Mouse (Mus musculus) ES-Bruce4 (cell line): Measurements from ENCODE around the gene Mcm2. TPM values are rescaled to one million over a fixed set of nuclear protein-coding genes. Genes with fewer than 3 reads are reported as not detected.

ENCODE experiments used
- H3K27ac ChIP-seq: 2 replicates; pipeline ENCODE4 v1.5.1; 2012; ENCODE audit warnings: low read length, inconsistent platforms; ENCODE audit not compliant: insufficient read depth
- H3K27me3 ChIP-seq: 2 replicates; pipeline ENCODE4 v1.6.1; 2012; ENCODE audit warnings: mild to moderate bottlenecking, low read length, inconsistent platforms; ENCODE audit not compliant: control insufficient read depth, poor library complexity, insufficient read depth, severe bottlenecking
- H3K36me3 ChIP-seq: 2 replicates; pipeline ENCODE4 v1.6.1; 2012; ENCODE audit warnings: inconsistent platforms, mild to moderate bottlenecking, low read length, moderate library complexity; ENCODE audit not compliant: control insufficient read depth, poor library complexity, insufficient read depth, severe bottlenecking
- H3K4me1 ChIP-seq: one replicate; pipeline ENCODE4 v1.8.1; 2011; ENCODE audit warnings: low read length; ENCODE audit not compliant: control insufficient read depth, insufficient read depth
- H3K4me3 ChIP-seq: 2 replicates; pipeline ENCODE4 v1.5.1; 2011; ENCODE audit warnings: low read depth, mild to moderate bottlenecking, low read length
- H3K9ac ChIP-seq: 2 replicates; pipeline ENCODE4 v1.6.1; 2012; ENCODE audit warnings: low read depth, mild to moderate bottlenecking, inconsistent platforms; ENCODE audit not compliant: poor library complexity, severe bottlenecking
- H3K9me3 ChIP-seq: replicated peaks from 2 replicates; pipeline ENCODE4 v1.6.1; 2012; ENCODE audit warnings: mild to moderate bottlenecking, low read length, inconsistent platforms; ENCODE audit not compliant: control insufficient read depth, poor library complexity, insufficient read depth, severe bottlenecking
- CTCF ChIP-seq: IDR thresholded peaks from one replicate; pipeline ENCODE4 v1.8.1; 2011; ENCODE audit warnings: low read depth, low read length
- EP300 ChIP-seq: IDR thresholded peaks from 2 replicates; pipeline ENCODE4 v1.6.1; 2011; ENCODE audit warnings: low read depth, low read length; ENCODE audit not compliant: insufficient read depth
- POLR2A ChIP-seq: IDR thresholded peaks from one replicate; pipeline ENCODE4 v1.8.1; 2011; ENCODE audit warnings: low read length; ENCODE audit not compliant: insufficient read depth
- polyA plus RNA-seq: library from polyadenylated mRNA; stranded (reverse); fragments of >200 nt; gene quantifications from 2 replicates; pipeline ENCODE4 v1.2.4, GENCODE M21; 2011; ENCODE audit warnings: low read depth; ENCODE audit not compliant: missing spikeins, insufficient read depth, insufficient read length

Gene Mcm2
- polyA plus RNA-seq, 1 experiment: 117 TPM

DNA sequence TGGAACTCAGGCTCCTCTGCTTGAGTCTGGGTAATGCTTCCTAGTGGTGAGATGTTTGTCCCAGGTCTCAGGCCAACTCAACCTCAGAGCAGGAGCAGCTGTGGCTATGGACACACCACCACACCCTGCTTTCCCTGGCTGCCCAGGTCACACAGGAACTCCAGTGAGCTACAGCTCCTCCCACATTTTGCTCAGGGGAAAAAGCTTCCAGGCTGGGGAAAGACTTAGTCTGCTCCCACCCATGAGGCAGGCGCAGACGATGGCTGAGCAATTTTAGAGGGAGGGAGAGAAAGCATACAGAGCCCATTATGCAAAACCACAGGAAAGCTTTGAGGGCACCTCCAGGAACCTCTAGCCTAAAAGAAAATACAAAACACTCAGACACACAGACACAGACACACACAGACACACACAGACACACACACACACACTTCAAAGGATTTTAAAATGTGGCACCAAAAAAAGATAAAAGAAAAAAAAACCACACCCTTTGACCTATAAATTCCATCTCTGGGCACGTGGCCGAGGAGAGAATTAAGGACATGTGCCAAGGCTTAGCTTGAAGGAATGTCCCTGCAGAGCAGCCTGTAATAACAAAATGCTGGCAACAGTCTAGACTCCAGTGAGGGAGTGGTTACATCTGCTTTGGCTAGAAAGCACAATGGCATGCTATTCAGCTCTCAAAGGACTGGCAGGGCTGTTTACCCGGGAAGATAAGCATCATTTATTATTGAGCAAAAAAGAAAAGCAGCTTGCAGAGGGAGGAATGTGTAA lies 26.1 kb upstream of the Mcm2 start:
- H3K9ac ChIP-seq: no peak overlapping the region
- no peaks in the 10 kb centered on the region for H3K9me3 ChIP-seq
- H3K4me3 ChIP-seq: no peak overlapping the region
- H3K36me3 ChIP-seq: no peaks in the 10 kb centered on the region
- no peak overlapping the region for H3K27ac ChIP-seq
- TF ChIP-seq POLR2A (no peak), CTCF (no peak), EP300 (no peak)
- no peaks in the 10 kb centered on the region for H3K27me3 ChIP-seq
- peaks cover 4% of the 10 kb centered on the region for H3K4me1 ChIP-seq

DNA sequence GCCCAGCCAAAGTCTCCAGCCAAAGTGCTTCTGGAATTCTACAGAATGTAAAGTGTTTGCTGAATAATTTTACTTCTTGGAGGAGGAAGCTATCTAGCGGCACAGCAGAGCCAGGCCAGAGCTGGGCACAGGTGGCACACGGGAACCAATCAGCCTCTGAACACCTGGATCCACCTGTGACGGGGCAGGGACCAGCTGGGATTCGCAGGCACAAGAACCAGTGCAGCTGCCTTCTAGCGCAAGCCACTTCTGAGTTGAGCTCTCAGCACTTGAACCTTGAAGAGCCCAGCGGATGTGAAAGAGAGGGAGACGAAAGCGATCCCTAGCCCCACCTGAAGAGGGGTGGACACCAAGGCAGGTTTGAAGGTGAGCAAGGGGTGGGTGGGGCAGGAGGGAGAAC lies 20.2 kb upstream of the Mcm2 start:
- no peak for TF ChIP-seq POLR2A
- H3K27me3 ChIP-seq: no peaks in the 10 kb centered on the region

GRCm38 (mm10) chr6:88916153-88916552 lies 17.6 kb upstream of the Mcm2 start:
- Histone ChIP-seq H3K4me1 (no peaks in the 10 kb centered on the region), H3K27ac (no peak overlapping the region), H3K36me3 (no peaks in the 10 kb centered on the region), H3K27me3 (no peaks in the 10 kb centered on the region), H3K4me3 (no peak overlapping the region), H3K9me3 (no peaks in the 10 kb centered on the region), H3K9ac (no peak overlapping the region)
- TF ChIP-seq CTCF: peak; percentile 76
- TF ChIP-seq EP300: no peak

More for the DNA sequence above, 20.2 kb upstream of the Mcm2 start:
- H3K36me3 ChIP-seq: no peaks in the 10 kb centered on the region
- H3K9ac ChIP-seq: no peak overlapping the region
- H3K27ac ChIP-seq: no peak overlapping the region
- H3K9me3 ChIP-seq: no peaks in the 10 kb centered on the region
- no peak overlapping the region for H3K4me3 ChIP-seq
- no peaks in the 10 kb centered on the region for H3K4me1 ChIP-seq

GRCm38 (mm10) chr6:88915510-88915909 lies 16.9 kb upstream of the Mcm2 start:
- H3K4me3 ChIP-seq: no peak overlapping the region
- H3K9me3 ChIP-seq: no peaks in the 10 kb centered on the region
- no peak overlapping the region for H3K27ac ChIP-seq
- no peaks in the 10 kb centered on the region for H3K4me1 ChIP-seq
- H3K36me3 ChIP-seq: no peaks in the 10 kb centered on the region
- H3K27me3 ChIP-seq: no peaks in the 10 kb centered on the region
- TF ChIP-seq EP300 (no peak), POLR2A (no peak), CTCF (no peak)
- no peak overlapping the region for H3K9ac ChIP-seq

- H3K27me3 ChIP-seq: no peaks in the 10 kb centered on the region
- no peaks in the 10 kb centered on the region for H3K9me3 ChIP-seq
- no peak overlapping the region for H3K4me3 ChIP-seq
- TF ChIP-seq CTCF (no peak), POLR2A (no peak)
- H3K9ac ChIP-seq: no peak overlapping the region
- no peak overlapping the region for H3K27ac ChIP-seq
- no peaks in the 10 kb centered on the region for H3K36me3 ChIP-seq
- H3K4me1 ChIP-seq: no peaks in the 10 kb centered on the region
Measured at GRCm38 (mm10) chr6:88914799-88915198, 16.2 kb upstream of the Mcm2 start.

- Histone ChIP-seq H3K36me3 (no peaks in the 10 kb centered on the region), H3K27ac (no peak overlapping the region)
Measured at GRCm38 (mm10) chr6:88913440-88913839, 14.9 kb upstream of the Mcm2 start.

More at GRCm38 (mm10) chr6:88913440-88913839, 14.9 kb upstream of the Mcm2 start:
- no peak for TF ChIP-seq CTCF
- no peak for TF ChIP-seq POLR2A
- TF ChIP-seq EP300: no peak
- Histone ChIP-seq H3K9me3 (no peaks in the 10 kb centered on the region), H3K4me3 (no peak overlapping the region), H3K27me3 (no peaks in the 10 kb centered on the region), H3K9ac (no peak overlapping the region), H3K4me1 (no peaks in the 10 kb centered on the region)
